14 mouse cellular contexts compared by ENCODE assay signal in genomic region chr9:59219277-59219676, GRCm38 (mm10).
DNase-seq lines count a peak whose midpoint lies in the region.
"Had no signal": no experiment of that assay in that cellular context is flagged by ENCODE, and none has a peak within 500 bp of the region (broad histone marks: within the 10 kb centered on the region; RNA-seq: fewer than 3 reads in every experiment).

No protein-coding gene starts in this region.

- intact Hi-C loops in gastrocnemius, postnatal 14 days (cut with DNase I; ENCODE audit: low total_unique reads): no loop called here

- DNase-seq in gastrocnemius, adult 18-20 months (ENCODE audit: low spot score): peak; percentile 76
- DNase-seq in gastrocnemius, postnatal 4 days (ENCODE audit: low spot score in 2 of 2): no peak
- peak; percentile 59 for DNase-seq in gastrocnemius, postnatal 14 days
- DNase-seq in skeletal muscle tissue, adult 2 months (ENCODE audit: low read depth, low spot score): peak; percentile 85
- DNase-seq in right cerebral cortex, postnatal 14 days: no peak
- DNase-seq in cerebellum, adult 11 months: no peak
- DNase-seq: adrenal gland, postnatal 10 days; adrenal gland, postnatal 36 days; cerebellum, adult 2 months; cerebellum, adult 9-11 months; cerebellum, postnatal 25 days; heart, adult 2 months; heart, postnatal 14 days; heart, postnatal 4 days had no signal

Comparison
In these comparisons a context has a peak if more than half of its experiments do, and no peak if none do; other contexts are left out.
1. DNase-seq: peak in gastrocnemius, adult 18-20 months (single experiment), gastrocnemius, postnatal 14 days (single experiment) and skeletal muscle tissue, adult 2 months (single experiment); none in gastrocnemius, postnatal 4 days (0 of 2), right cerebral cortex, postnatal 14 days (single experiment) and cerebellum, adult 11 months (single experiment).